Mouse (Mus musculus): ENCODE data around the gene Tbc1d2b. TPM values are rescaled to one million over a fixed set of nuclear protein-coding genes. Genes with fewer than 3 reads are reported as not detected.

Gene Tbc1d2b
- polyA plus RNA-seq (2015; fragmentation: Nextera tagmentation; extraction: Ambion mirVana): 6.5 and 8.2 TPM in 2 replicates

DNA sequence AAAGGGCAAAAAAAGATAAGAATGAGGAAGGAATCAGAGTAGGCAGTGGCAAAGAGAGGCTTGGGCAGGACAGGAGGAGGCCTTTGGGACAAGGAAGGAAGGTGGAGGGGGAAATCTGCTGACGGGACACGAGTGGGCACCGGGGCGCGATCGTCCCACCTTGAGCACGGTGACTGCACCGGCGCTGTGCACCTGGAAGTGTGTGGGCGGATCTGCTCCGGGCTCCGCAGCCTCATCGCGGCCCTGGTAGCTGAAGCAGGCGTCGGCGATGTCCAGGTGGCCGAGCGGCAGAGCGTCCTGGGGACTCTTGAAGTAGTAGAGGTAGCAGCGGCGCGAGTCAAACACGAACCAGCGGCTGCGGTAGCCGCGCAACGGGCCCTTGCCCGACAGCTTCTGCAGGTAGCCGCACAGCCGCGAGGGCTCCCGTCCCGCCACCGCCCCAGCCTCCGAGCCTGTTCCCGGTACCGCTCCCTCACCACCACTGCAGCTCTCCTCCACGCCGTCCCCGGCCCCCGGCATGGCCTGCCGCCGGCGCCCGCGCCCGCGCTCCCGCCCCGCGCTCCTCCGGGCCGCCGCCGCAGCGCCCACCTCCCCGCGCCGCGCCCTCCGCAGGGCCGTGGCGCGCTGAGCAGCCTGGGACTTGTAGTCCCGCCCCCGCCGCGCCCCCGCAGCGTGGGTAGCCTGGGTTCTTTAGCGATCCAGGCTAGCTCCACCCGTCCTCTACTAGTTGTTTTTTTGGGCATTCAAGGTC, at the start of gene Tbc1d2b:
TSS of gene Tbc1d2b (minus strand) at position 612 of the 751 bp plus-strand sequence.
- Histone ChIP-seq H3K9ac (peak within 1 kb of the TSS; percentile 89), H3K9me3 (replicated peaks) (no peaks in the 10 kb centered on the region), H3K27me3 (no peaks in the 10 kb centered on the region), H3K36me3 (peaks cover 20% of the 10 kb centered on the region), H3K4me3 (replicated peaks) (peak within 1 kb of the TSS; percentile 87), H3K4me2 (peak within 1 kb of the TSS; percentile 79), H3K4me1 (replicated peaks) (peaks cover 72% of the 10 kb centered on the region), H3K27ac (peak within 1 kb of the TSS; percentile 85)
- DNase-seq (peak; percentile 61), ATAC-seq (ENCODE audit: low read depth) (peak; percentile 89)
- under 1% methylated on average over 70 of the region's 74 CpGs for whole genome bisulfite sequencing (ENCODE audit: insufficient replicate concordance)

DNA sequence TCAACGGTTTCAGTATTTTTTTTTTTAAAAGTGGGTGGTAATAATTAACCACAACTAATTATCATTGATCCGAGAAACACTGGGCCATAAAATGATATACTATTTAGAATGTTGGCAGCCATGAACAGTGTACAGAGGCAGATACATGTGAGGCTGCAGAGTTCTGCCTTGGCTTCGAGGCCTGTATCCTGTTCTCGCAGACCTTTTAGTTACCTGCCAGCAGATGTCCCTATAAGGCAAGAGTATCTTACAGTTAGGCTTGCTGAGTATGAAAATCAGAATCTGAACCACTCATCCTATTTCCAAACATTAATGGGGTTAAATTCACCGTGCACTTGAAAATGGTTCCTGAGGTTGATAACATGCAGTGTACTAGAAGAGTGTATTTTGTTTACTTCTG, 45.7 kb upstream of the Tbc1d2b start:
- H3K9ac ChIP-seq: no peak overlapping the region
- no peak overlapping the region for H3K4me2 ChIP-seq
- WGBS (ENCODE audit: insufficient replicate concordance): 65% methylated on average over 5 of the region's 5 CpGs
- no peaks in the 10 kb centered on the region for H3K4me1 ChIP-seq (replicated peaks)
- no peak overlapping the region for H3K4me3 ChIP-seq (replicated peaks)
- ATAC-seq (ENCODE audit: low read depth) (no peak), DNase-seq (no peak)
- H3K27me3 ChIP-seq: no peaks in the 10 kb centered on the region
- no peaks in the 10 kb centered on the region for H3K9me3 ChIP-seq (replicated peaks)
- H3K36me3 ChIP-seq: no peaks in the 10 kb centered on the region
- no peak overlapping the region for H3K27ac ChIP-seq

DNA sequence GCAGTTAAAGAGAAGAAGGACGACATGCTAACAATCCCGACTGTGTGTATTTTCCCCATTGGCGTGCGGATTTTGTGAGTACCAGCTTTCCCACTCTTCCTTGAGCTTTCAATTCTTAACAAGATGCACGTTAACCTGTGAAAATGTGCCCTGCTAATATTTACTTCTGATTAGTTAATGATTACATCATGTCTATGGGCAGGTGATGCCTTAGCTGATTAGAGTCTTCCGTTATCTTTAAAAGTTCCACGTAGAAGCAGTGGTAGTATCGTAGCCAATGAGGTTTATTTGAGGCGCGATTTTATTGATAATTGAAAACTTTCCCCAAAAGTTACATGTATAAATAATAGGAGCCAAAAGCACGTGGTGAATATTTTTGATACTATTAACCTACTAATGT, 45.1 kb upstream of the Tbc1d2b start:
- Histone ChIP-seq H3K9ac (no peak overlapping the region), H3K27ac (no peak overlapping the region), H3K27me3 (no peaks in the 10 kb centered on the region), H3K4me1 (replicated peaks) (no peaks in the 10 kb centered on the region), H3K9me3 (replicated peaks) (no peaks in the 10 kb centered on the region), H3K4me2 (no peak overlapping the region), H3K36me3 (no peaks in the 10 kb centered on the region), H3K4me3 (replicated peaks) (no peak overlapping the region)
- DNase-seq (no peak), ATAC-seq (ENCODE audit: low read depth) (no peak)
- 78% methylated on average over 11 of the region's 11 CpGs for WGBS (ENCODE audit: insufficient replicate concordance)

DNA sequence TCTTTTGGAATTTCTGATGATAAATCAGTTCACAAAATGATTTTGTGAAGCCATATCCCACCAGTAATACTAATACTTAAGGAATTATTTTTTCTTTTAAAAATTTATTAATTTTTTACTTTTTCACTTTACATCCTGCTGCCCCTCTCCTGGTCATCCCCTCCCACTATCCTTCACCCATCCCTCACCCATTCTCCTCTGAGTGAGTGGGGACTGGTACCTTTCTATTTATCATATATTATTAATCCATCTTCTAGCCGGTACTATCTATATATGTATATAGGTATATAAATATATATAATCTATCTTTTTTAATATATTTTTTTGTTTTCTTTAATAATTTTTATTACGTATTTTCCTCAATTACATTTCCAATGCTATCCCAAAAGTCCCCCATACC, 33.6 kb upstream of the Tbc1d2b start:
- H3K9ac ChIP-seq: no peak overlapping the region
- DNase-seq (no peak), ATAC-seq (ENCODE audit: low read depth) (no peak)
- no peak overlapping the region for H3K27ac ChIP-seq
- H3K36me3 ChIP-seq: no peaks in the 10 kb centered on the region
- H3K4me3 ChIP-seq (replicated peaks): no peak overlapping the region
- WGBS (ENCODE audit: insufficient replicate concordance): 83% methylated on average over 2 of the region's 2 CpGs
- H3K4me1 ChIP-seq (replicated peaks): no peaks in the 10 kb centered on the region
- H3K9me3 ChIP-seq (replicated peaks): no peaks in the 10 kb centered on the region
- no peak overlapping the region for H3K4me2 ChIP-seq
- no peaks in the 10 kb centered on the region for H3K27me3 ChIP-seq

DNA sequence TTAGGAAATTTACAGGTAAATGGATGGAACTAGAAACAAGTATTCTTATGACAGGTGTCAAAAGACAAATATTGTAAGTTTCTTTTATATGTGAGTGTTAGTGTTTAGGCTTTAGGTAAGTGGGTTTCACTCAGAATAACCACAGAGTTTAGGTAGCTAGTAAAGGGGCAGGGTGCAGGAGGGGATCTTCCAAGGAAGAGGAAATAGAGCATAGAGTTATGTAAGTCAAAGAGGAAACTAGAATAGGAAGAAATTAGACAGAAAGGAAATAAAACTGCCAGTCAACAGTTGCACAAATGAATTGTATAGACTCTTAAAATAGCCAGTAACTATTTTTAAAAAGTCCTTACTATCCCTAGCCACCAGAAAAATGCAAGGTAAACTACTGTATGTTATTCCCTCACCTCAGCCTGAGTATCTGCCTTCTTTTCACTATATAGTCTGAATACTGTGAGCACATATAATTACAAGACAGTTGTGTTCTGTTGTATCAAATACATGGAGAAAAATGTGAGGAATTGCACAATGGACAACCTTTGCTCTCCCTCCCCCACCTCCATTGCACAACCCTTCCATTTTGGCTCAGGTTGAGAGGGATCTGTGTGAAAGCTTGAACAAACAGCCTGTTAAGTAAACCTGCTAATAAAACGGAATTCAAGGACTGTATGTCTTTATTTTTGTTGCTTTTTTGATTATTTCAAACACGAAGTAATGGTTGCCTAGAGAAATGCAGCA, 32.7 kb upstream of the Tbc1d2b start:
- no peak overlapping the region for H3K9ac ChIP-seq
- no peaks in the 10 kb centered on the region for H3K36me3 ChIP-seq
- H3K4me3 ChIP-seq (replicated peaks): no peak overlapping the region
- no peak for DNase-seq
- H3K27me3 ChIP-seq: no peaks in the 10 kb centered on the region
- H3K4me1 ChIP-seq (replicated peaks): no peaks in the 10 kb centered on the region
- H3K4me2 ChIP-seq: no peak overlapping the region
- H3K27ac ChIP-seq: no peak overlapping the region
- H3K9me3 ChIP-seq (replicated peaks): no peaks in the 10 kb centered on the region
- peak; percentile 68 for ATAC-seq (ENCODE audit: low read depth)
- 41% methylated on average over 2 of the region's 2 CpGs for WGBS (ENCODE audit: insufficient replicate concordance)

DNA sequence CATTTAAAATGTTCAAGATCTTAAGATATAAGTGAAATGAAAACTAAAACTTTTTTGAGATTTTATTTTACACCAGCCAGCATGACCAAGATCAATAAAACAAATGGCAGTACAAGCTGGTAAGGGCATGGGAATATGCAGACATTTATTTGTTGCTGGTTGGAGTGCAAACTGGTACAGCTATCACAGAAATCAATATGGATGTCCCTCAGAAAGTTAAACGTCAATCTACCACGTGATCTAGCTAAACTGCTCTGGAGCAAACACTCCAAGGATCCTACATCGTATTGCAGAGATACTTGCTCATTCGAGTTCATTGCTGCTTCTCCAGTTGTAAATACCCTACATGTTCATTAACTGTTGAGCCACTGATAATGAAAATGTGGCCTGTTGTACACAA, 32.1 kb upstream of the Tbc1d2b start:
- Histone ChIP-seq H3K27ac (no peak overlapping the region), H3K9ac (no peak overlapping the region), H3K9me3 (replicated peaks) (no peaks in the 10 kb centered on the region), H3K4me3 (replicated peaks) (no peak overlapping the region), H3K36me3 (no peaks in the 10 kb centered on the region), H3K4me1 (replicated peaks) (no peaks in the 10 kb centered on the region), H3K4me2 (no peak overlapping the region), H3K27me3 (no peaks in the 10 kb centered on the region)
- no peak for DNase-seq
- ATAC-seq (ENCODE audit: low read depth): no peak
- WGBS (ENCODE audit: insufficient replicate concordance): 68% methylated on average over 4 of the region's 4 CpGs

DNA sequence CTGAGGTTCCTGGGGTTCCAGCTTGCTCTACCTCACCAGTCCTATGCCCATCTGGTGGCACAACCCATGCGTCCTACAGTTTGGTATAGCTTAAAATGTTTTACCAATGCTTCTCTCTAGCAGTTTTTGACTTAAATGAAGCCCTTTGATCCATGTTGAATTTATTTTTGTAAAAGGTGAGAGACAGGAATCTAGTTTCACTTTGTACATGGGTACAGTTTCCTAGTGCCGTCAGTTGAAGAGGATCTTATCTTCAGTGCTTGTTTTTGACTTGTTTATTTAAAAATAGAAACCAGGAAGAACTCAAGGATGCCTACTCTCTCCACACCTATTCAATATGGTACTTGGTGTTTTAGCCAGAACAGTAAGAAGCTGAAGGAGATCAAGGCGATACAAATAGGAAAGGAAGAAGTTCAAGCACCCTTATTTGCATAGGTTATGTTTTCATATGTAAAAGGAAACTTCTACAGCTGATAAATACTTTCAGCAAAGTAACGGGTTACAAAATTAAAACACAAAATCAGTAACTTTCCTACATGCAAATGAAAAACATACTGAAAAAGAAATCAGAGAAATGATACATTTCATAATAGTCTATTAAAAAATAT, 30.6 kb upstream of the Tbc1d2b start:
- no peaks in the 10 kb centered on the region for H3K4me1 ChIP-seq (replicated peaks)
- no peaks in the 10 kb centered on the region for H3K9me3 ChIP-seq (replicated peaks)
- no peak overlapping the region for H3K4me3 ChIP-seq (replicated peaks)
- no peak overlapping the region for H3K27ac ChIP-seq
- no peak for DNase-seq
- WGBS (ENCODE audit: insufficient replicate concordance): 58% methylated on average over 4 of the region's 4 CpGs
- H3K4me2 ChIP-seq: no peak overlapping the region
- ATAC-seq (ENCODE audit: low read depth): no peak
- no peak overlapping the region for H3K9ac ChIP-seq
- H3K36me3 ChIP-seq: no peaks in the 10 kb centered on the region
- no peaks in the 10 kb centered on the region for H3K27me3 ChIP-seq

DNA sequence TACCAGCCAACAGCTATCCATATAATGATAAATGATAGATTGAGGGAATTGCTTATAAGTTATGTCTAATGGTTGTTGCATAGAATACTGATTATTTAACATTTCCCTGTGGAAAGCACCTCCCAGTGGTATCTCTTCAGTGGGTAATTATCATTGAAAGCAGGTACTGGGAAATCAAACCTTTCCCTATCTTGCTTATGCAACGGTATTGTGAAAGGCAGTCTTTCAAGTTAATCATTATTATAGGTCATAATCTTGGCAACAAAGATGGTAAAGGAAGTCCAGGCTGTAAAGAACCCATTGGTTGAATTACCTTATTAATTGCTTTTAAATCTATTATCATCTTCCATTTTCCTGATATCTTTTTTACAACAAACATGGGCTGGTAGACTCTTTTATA, 27.0 kb upstream of the Tbc1d2b start:
- WGBS (ENCODE audit: insufficient replicate concordance): 29% methylated on average over 1 of the region's 1 CpGs
- no peak for ATAC-seq (ENCODE audit: low read depth)

DNA sequence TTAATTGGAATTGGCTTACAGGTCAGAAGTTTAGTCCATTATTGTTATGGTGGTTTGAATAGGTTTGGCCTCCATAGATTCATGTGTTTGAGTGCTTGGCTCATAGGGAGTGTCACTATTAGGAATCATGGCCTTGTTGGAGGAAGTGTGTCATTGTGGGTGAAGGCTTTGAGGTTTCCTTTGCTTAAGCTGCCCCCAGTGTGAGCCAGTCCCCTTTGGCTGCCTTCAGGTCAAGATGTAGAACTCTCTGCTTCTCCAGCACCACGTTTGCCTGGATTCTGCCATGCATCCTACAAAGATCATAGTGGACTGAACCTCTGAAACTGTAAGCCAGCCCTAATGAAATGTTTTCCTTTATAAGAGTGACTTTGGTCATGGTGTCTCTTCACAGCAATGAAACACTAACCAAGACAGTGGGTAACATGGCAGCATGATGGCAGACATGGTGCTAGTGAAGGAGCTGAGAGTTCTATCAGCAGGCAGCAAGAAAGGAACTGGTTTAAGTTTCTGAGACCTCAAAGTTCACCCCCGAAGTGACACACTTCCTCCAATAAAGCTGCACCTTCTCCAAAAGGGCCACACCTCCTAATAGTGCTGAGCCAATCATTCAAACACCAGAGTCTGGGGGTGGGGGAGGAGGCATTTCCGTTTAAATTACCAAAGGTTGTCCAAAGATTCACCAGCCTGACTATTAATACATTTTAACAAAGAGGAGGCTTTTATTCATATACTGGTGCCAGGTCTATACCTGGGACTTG, 23.2 kb upstream of the Tbc1d2b start:
- Histone ChIP-seq H3K9me3 (replicated peaks) (no peaks in the 10 kb centered on the region), H3K4me1 (replicated peaks) (no peaks in the 10 kb centered on the region), H3K27ac (no peak overlapping the region), H3K4me3 (replicated peaks) (no peak overlapping the region), H3K9ac (no peak overlapping the region), H3K27me3 (no peaks in the 10 kb centered on the region), H3K36me3 (no peaks in the 10 kb centered on the region), H3K4me2 (no peak overlapping the region)
- 34% methylated on average over 3 of the region's 3 CpGs for WGBS (ENCODE audit: insufficient replicate concordance)
- ATAC-seq (ENCODE audit: low read depth) (peak; percentile 34; the same call in 1 of the 2 replicates), DNase-seq (no peak)

More for the DNA sequence above, 27.0 kb upstream of the Tbc1d2b start:
- no peak overlapping the region for H3K9ac ChIP-seq
- no peak overlapping the region for H3K4me2 ChIP-seq
- H3K27ac ChIP-seq: no peak overlapping the region
- H3K9me3 ChIP-seq (replicated peaks): no peaks in the 10 kb centered on the region
- H3K27me3 ChIP-seq: no peaks in the 10 kb centered on the region
- H3K4me3 ChIP-seq (replicated peaks): no peak overlapping the region
- no peaks in the 10 kb centered on the region for H3K36me3 ChIP-seq
- no peaks in the 10 kb centered on the region for H3K4me1 ChIP-seq (replicated peaks)
- no peak for DNase-seq

DNA sequence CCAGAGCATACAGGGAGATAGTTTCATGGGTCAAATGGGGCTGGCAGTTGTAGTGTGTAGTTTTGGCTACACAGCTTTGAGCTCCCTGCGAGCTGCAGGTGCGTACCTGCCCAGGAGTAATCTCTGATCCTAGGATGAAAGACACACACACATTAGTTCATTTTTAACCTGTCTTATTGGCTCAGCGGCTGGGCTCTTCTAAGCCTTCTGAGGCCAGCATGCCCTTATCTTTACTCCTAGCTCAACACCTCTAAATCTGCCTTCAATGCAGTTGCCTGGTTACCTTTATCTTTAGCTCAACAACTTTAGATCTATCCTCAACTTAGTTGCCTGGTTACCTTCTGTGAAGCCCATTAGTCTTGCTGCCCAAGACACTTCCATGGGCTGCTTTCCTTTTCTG, 7.8 kb upstream of the Tbc1d2b start:
- H3K4me2 ChIP-seq: no peak overlapping the region
- no peak overlapping the region for H3K27ac ChIP-seq
- peak; percentile 41; the same call in 1 of the 2 replicates for ATAC-seq (ENCODE audit: low read depth)

DNA sequence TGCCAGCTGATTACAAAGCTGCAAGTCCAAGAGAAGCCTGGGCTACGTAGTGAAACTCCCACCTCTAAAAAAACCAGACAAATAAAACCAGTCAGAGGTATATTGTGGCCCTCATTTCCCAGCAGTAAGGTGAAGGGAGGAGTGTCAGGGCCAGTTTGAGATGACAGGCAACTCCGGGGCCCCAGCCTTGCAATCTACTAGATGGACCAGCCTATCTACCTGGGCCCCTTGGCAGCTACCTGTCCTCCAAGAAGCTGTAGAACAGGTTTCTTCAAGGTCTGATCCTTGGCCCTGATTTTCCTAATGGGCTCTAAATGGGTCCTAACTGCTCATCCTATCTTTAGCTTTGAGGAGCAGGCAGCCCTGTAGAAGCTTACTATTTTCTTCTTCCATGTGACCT, 7.3 kb upstream of the Tbc1d2b start:
- H3K27me3 ChIP-seq: no peaks in the 10 kb centered on the region
- no peak overlapping the region for H3K9ac ChIP-seq
- DNase-seq (no peak), ATAC-seq (ENCODE audit: low read depth) (0 out of 2 replicates have a peak, but pooled peaks have one; percentile 24)
- H3K4me1 ChIP-seq (replicated peaks): peaks cover 26% of the 10 kb centered on the region
- 62% methylated on average over 2 of the region's 2 CpGs for WGBS (ENCODE audit: insufficient replicate concordance)
- H3K36me3 ChIP-seq: no peaks in the 10 kb centered on the region
- no peak overlapping the region for H3K4me2 ChIP-seq
- H3K9me3 ChIP-seq (replicated peaks): no peaks in the 10 kb centered on the region
- no peak overlapping the region for H3K27ac ChIP-seq
- H3K4me3 ChIP-seq (replicated peaks): no peak overlapping the region

More for the DNA sequence above, 7.8 kb upstream of the Tbc1d2b start:
- Histone ChIP-seq H3K4me3 (replicated peaks) (no peak overlapping the region), H3K9ac (no peak overlapping the region), H3K36me3 (no peaks in the 10 kb centered on the region), H3K27me3 (no peaks in the 10 kb centered on the region), H3K9me3 (replicated peaks) (no peaks in the 10 kb centered on the region), H3K4me1 (replicated peaks) (peaks cover 26% of the 10 kb centered on the region)
- DNase-seq: no peak
- WGBS (ENCODE audit: insufficient replicate concordance): 69% methylated on average over 3 of the region's 3 CpGs

All from liver, embryonic 13.5 days (tissue).